Mouse (Mus musculus): Measurements from ENCODE around the gene Krtap19-5. TPM values are rescaled to one million over a fixed set of nuclear protein-coding genes. Genes with fewer than 3 reads are reported as not detected.

The Krtap19-5 gene
- total and polyA plus RNA-seq, 3 experiments: not detected

GRCm38 (mm10) chr16:88864887-88865407 lies 31.3 kb downstream of the Krtap19-5 start:
- DNase-seq (ENCODE audit: low read depth, low spot score): no peak
- no peaks in the 10 kb centered on the region for H3K9me3 ChIP-seq (replicated peaks; ENCODE audit: insufficient read depth, low read length)
- no peaks in the 10 kb centered on the region for H3K79me2 ChIP-seq (ENCODE audit: control insufficient read depth, insufficient read depth, low read length, poor library complexity)
- no peaks in the 10 kb centered on the region for H3K27me3 ChIP-seq (ENCODE audit: control insufficient read depth in 1 of 2, insufficient read depth in 2 of 2, low read length in 2 of 2)
- H3K4me3 ChIP-seq (ENCODE audit: control insufficient read depth in 1 of 2, insufficient read depth in 1 of 2, low read depth in 2 of 2, low read length in 2 of 2): no peak overlapping the region
- no peaks in the 10 kb centered on the region for H3K4me1 ChIP-seq (ENCODE audit: control insufficient read depth in 1 of 2, insufficient read depth in 2 of 2, low read length in 2 of 2)
- H3K36me3 ChIP-seq (ENCODE audit: control insufficient read depth in 1 of 2, insufficient read depth in 2 of 2, low read length in 2 of 2): no peaks in the 10 kb centered on the region
- H3K27ac ChIP-seq (ENCODE audit: control insufficient read depth, low read depth, low read length): no peak overlapping the region
- H3K9ac ChIP-seq (ENCODE audit: control insufficient read depth, low read depth, low read length, poor library complexity, severe bottlenecking): no peak overlapping the region
- no peak for TF ChIP-seq BHLHE40 (IDR thresholded peaks at IDR 0.05; ENCODE audit: borderline replicate concordance, low read depth, low read length)
- no peak for TF ChIP-seq SIN3A (IDR thresholded peaks at IDR 0.05; ENCODE audit: low read length)
- TF ChIP-seq MYB (IDR thresholded peaks at IDR 0.05; ENCODE audit: low read depth, low read length): no peak
- TF ChIP-seq MAX (IDR thresholded peaks at IDR 0.05; ENCODE audit: low read length): no peak
- no peak for TF ChIP-seq UBTF (IDR thresholded peaks at IDR 0.05; ENCODE audit: borderline replicate concordance, insufficient read depth, low read depth, low read length)
- TF ChIP-seq ZMIZ1 (IDR thresholded peaks at IDR 0.05; ENCODE audit: low read depth, low read length): no peak
- no peak for TF ChIP-seq NRF1 (IDR thresholded peaks at IDR 0.05; ENCODE audit: insufficient read depth, low read depth, low read length, poor library complexity, severe bottlenecking)
- no peak for TF ChIP-seq RCOR1 (IDR thresholded peaks at IDR 0.05; ENCODE audit: low read depth, low read length)
- TF ChIP-seq ZKSCAN1 (IDR thresholded peaks at IDR 0.05; ENCODE audit: low read depth, low read length): no peak
- no peak for TF ChIP-seq NELFE (IDR thresholded peaks at IDR 0.05; ENCODE audit: low read depth, low read length)
- no peak for TF ChIP-seq HCFC1 (IDR thresholded peaks at IDR 0.05; ENCODE audit: low read depth, low read length)
- TF ChIP-seq KAT2A (conservative IDR thresholded peaks at IDR 0.05; ENCODE audit: low read depth, low read length): no peak
- no peak for TF ChIP-seq USF2 (IDR thresholded peaks at IDR 0.05; ENCODE audit: borderline replicate concordance in 1 of 2, insufficient read depth in 1 of 2, low read depth in 1 of 2, low read length in 2 of 2)
- no peak for TF ChIP-seq MEF2A (IDR thresholded peaks at IDR 0.05; ENCODE audit: extremely low read depth, insufficient replicate concordance, low read depth, low read length, poor library complexity, severe bottlenecking)
- no peak for TF ChIP-seq E2F4 (IDR thresholded peaks at IDR 0.05; ENCODE audit: borderline replicate concordance, low read depth, low read length)
- no peak for TF ChIP-seq CHD2 (IDR thresholded peaks at IDR 0.05; ENCODE audit: low read length)

- Histone ChIP-seq H3K27ac (ENCODE audit: control insufficient read depth, low read depth, low read length) (no peak overlapping the region), H3K27me3 (ENCODE audit: control insufficient read depth in 1 of 2, insufficient read depth in 2 of 2, low read length in 2 of 2) (no peaks in the 10 kb centered on the region), H3K4me1 (ENCODE audit: control insufficient read depth in 1 of 2, insufficient read depth in 2 of 2, low read length in 2 of 2) (no peaks in the 10 kb centered on the region), H3K36me3 (ENCODE audit: control insufficient read depth in 1 of 2, insufficient read depth in 2 of 2, low read length in 2 of 2) (no peaks in the 10 kb centered on the region), H3K79me2 (ENCODE audit: control insufficient read depth, insufficient read depth, low read length, poor library complexity) (no peaks in the 10 kb centered on the region), H3K9me3 (replicated peaks; ENCODE audit: insufficient read depth, low read length) (no peaks in the 10 kb centered on the region), H3K9ac (ENCODE audit: control insufficient read depth, low read depth, low read length, poor library complexity, severe bottlenecking) (no peak overlapping the region), H3K4me3 (ENCODE audit: control insufficient read depth in 1 of 2, insufficient read depth in 1 of 2, low read depth in 2 of 2, low read length in 2 of 2) (no peak overlapping the region)
- DNase-seq (ENCODE audit: low read depth, low spot score): peak; percentile 36
- TF ChIP-seq RAD21 (IDR thresholded peaks at IDR 0.05; ENCODE audit: low read depth, low read length): peak; percentile 24; the same call in 1 of the 2 replicates
- TF ChIP-seq TAL1 (IDR thresholded peaks at IDR 0.05; ENCODE audit: low read length): no peak
- no peak for TF ChIP-seq MAX (IDR thresholded peaks at IDR 0.05; ENCODE audit: low read length)
- TF ChIP-seq SMC3 (IDR thresholded peaks at IDR 0.05; ENCODE audit: low read depth, low read length): peak; percentile 66
- TF ChIP-seq UBTF (IDR thresholded peaks at IDR 0.05; ENCODE audit: borderline replicate concordance, insufficient read depth, low read depth, low read length): no peak
- TF ChIP-seq CTCF (IDR thresholded peaks at IDR 0.05 in 2 of 3, conservative IDR thresholded peaks at IDR 0.05 in 1 of 3; ENCODE audit: control insufficient read depth in 1 of 3, insufficient read depth in 1 of 3, low read depth in 2 of 3, low read length in 3 of 3, poor library complexity in 1 of 3, severe bottlenecking in 1 of 3): peak; percentile 50 to 64 (median 55)
- TF ChIP-seq ZC3H11A (IDR thresholded peaks at IDR 0.05; ENCODE audit: low read depth, low read length): 0 out of 2 replicates have a peak, but pooled peaks have one; percentile 25
- TF ChIP-seq MYC (IDR thresholded peaks at IDR 0.05; ENCODE audit: low read depth, low read length): no peak
- no peak for TF ChIP-seq POLR2AphosphoS2 (IDR thresholded peaks at IDR 0.05; ENCODE audit: low read length)
Measured at GRCm38 (mm10) chr16:88851450-88851849, 44.8 kb downstream of the Krtap19-5 start.

Data from MEL (cell line).